Mouse (Mus musculus) brain, embryonic 18.5 days (tissue): ENCODE data around the gene Btf3.

Experiments used
- DNase-seq: peaks from one replicate; pipeline ENCODE4 v3.0.0-alpha.2; 2012; ENCODE audit warnings: low read depth, low spot score

The Btf3 gene

DNA sequence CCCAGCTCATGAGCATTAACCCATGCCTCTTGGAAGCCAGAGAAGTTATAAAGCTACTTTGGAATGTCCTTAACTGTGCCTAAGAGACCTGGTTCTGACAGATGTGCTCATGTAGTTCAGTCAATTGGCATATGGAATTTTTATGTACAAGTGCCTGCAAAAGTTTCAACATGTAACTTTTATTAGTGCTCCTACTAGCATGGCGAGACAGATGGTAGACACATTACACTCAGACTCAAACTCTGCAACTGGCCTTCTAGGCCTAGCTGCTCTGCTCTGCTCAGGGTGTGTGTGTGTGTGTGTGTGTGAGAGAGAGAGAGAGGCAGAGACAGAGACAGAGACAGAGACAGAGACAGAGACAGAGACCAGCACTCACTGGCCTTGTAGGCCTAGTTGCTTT is 19.4 kb upstream of the Btf3 start:
- DNase-seq = no peak

DNA sequence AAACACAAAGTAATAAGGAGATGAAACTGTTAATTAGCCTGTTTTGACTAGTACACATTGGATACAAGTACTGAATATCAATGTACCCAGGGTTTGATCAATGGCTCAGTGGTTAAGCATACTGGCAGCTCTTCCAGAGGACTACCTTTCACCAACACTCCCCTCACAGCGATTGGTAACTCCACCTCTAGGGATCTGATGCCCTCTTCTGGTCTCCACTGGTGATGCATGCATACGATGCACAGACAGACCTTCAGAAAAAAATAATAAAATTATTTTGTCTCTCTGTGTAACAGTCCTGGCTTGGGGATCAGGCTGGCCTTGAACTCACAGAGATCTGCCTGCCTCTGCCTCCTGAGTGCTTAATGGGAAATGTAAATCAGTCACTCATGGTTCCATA is 15.3 kb upstream of the Btf3 start:
- DNase-seq = no peak

- no peak for DNase-seq
Observed at GRCm38 (mm10) chr13:98325034-98325433, 8.2 kb upstream of the Btf3 start.

- DNase-seq = no peak
Observed at GRCm38 (mm10) chr13:98317911-98318310, 1.1 kb upstream of the Btf3 start.

DNA sequence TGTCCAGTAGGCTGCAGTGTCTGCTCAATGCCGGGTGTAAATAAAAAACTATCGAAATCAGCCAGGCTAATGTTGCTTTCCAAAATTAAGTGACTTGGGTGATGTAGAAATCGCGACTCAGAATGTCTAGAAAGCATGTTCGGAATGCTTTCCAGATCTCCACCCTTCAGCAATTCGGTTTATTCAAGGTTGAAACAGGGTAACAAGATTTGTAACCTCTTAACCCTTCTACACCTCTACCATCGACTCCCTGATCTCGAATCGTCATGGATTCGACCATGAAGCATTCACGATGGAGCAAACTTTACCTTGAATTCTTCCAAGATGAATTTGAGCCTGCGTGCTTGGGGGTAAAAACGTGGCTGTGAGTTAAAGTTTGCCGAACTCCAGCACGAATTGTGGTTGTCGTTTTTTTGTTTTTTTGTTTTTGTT is 456 bp upstream of the Btf3 start:
- no peak for DNase-seq

- DNase-seq = no peak
Observed at GRCm38 (mm10) chr13:98316140-98316479, 696 bp downstream of the Btf3 start.

DNA sequence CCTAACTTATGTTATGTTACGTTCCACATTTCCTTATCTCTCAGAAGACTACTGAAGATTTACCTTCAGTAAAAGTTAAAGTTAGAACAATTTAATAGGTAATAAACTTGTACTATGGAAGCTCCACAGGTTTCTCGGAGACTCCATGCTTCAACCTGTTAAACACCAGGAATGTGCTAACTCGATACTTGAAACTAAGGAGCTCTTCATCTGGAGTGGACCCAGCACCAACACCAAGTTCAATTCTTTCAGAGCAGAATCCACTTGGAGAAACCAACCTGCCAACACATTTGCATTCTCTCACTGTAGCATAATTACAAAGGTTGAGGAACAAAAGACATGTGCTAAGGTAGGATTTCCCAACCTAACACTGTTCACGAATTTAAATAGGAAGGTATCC is 1.7 kb downstream of the Btf3 start:
- DNase-seq = no peak

DNA sequence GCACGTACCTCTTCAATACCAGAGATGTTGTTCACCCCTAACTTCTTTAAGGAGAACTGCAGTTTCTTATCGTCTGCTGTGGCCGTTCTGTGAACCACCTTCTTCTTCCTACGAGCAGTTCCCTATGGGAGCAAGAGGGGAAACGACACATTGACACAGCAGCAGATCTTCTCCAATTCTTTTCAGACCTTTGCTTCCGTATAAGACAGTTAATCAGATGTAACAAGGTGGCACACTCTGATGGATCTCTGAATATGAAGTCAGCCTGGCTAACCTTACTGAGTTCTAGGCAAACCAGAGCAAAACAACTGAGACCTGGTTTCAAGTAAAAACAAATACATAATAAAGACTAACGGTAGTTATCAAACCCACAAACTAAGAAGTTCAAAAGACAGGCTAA is 3.2 kb downstream of the Btf3 start:
- DNase-seq = no peak

DNA sequence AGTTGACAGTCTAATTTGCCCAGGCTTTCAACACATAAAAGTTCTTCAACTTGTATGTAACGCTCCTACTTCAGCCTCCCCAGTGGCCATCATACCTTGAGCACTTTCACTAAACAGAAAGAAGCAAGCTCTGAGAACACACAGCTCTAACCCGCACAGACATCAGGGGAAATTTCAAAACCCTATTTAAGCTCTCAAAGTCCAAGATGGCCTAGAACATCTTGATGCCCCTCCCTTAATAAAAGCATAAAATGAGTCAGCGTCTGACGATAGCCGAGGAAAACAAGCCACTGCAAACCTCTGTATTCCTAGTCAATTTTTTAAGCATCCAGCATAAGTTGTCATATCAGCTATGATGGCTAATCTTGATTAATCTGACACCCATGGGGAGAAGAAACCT is 5.2 kb downstream of the Btf3 start:
- no peak for DNase-seq

- DNase-seq = no peak
Observed at GRCm38 (mm10) chr13:98308724-98309123, 8.1 kb downstream of the Btf3 start.

- no peak for DNase-seq
Observed at GRCm38 (mm10) chr13:98308004-98308403, 8.8 kb downstream of the Btf3 start.

DNA sequence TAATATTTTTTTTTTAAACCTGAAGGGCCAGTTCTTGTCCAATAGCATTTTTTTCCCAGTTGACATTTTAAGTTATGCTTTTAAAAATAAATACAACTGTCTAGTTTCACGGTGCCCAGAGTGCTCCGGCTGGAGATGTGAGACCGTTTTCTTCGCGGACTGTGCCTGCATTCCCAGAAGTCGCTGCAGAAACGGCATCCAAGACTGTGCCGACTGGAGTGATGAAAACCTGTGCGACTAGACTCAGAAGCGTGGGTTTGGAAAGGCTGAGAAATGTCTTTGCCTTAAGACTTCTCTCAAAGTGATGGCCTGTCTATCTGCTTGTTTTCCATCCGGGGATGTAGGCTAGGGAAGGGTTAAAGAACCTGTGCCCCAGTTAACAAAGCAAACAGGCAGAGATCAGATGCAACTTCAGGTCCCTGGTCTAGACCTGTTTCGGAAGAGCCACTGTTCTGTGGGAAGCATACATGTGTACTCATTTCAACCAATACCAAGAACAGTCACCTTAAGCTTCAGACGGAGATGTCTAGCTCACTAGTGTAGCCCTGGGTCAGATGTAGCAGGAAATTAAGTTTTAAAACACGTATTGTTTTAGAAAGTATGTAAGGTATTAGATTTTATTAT is 9.8 kb downstream of the Btf3 start:
- DNase-seq = no peak

- DNase-seq = no peak
Observed at GRCm38 (mm10) chr13:98306393-98306792, 10.4 kb downstream of the Btf3 start.

GRCm38 (mm10) chr13:98305257-98305656 is 11.5 kb downstream of the Btf3 start:
- no peak for DNase-seq

DNA sequence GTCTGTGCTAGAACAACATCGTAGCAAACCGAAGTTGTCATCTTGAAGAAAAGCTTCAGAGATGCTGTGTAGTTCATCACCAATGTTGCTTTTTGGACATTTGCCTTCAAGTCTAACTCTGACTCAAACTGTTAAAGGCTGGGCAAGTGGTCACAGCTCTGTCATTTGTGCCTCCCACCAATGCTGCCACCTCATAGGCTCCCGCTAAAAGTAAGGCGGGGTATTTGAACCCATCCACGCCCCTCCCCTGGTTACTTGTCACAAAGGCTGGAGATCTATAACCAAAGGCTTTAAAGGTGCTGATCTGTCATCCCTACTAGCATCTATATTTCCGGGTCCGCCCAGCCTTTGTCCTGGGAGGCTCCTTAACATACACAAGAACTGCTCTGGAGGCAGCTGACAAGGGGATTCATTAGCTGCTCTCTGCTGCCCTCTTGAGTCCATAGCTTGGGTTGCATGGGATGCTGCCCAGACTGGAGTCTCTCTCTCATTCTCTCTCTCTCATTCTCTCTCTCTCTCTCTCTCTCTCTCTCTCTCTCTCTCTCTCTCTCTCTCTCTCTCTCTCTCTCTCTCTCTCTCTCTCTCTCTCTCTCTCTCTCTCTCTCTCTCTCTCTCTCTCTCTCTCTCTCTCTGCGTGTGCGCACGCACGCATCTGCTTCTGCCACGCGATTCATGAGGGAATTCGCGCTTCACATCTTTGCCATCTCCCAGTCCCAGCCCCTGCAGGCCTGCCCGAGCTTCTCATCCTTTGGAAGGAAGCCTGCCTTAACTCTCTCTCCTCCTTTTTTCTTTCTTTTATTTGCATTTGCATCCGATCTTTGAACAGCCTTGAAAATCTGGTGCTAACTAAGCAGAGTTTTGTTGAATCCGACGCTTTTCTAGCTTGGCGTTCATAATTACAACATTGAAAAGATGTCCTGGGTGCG is 17.7 kb downstream of the Btf3 start:
- DNase-seq = peak; percentile 55

GRCm38 (mm10) chr13:98297883-98298482 is 18.8 kb downstream of the Btf3 start:
- DNase-seq = no peak

GRCm38 (mm10) chr13:98296072-98296471 is 20.7 kb downstream of the Btf3 start:
- DNase-seq = no peak

GRCm38 (mm10) chr13:98291712-98292111 is 25.1 kb downstream of the Btf3 start:
- no peak for DNase-seq

GRCm38 (mm10) chr13:98290719-98291118 is 26.1 kb downstream of the Btf3 start:
- DNase-seq = no peak

- no peak for DNase-seq
Observed at GRCm38 (mm10) chr13:98280990-98281650, 35.7 kb downstream of the Btf3 start.

DNA sequence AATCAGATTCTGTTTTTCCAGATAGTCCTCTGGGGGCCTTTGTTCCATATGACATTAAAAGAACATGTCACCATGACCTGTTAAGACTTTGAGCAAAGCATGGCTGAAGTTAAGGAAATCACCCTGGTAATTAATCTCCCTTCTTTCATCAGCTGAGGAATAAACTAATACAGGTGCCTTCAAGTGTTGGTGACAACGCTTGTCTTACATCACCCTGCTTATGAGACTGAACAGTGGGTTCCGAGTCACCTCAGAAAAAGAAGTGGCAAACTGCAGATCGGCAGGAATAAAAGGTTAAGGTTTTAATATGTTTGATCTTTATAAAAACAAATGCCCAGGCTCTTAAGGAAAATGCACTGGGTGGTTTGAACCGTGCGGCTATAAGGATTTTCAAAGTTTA is 37.1 kb downstream of the Btf3 start, which contains the start of gene Gm21976:
Gene Gm21976, plus strand, starts transcription at position 202 of the 400 bp plus-strand sequence.
- DNase-seq = no peak

DNA sequence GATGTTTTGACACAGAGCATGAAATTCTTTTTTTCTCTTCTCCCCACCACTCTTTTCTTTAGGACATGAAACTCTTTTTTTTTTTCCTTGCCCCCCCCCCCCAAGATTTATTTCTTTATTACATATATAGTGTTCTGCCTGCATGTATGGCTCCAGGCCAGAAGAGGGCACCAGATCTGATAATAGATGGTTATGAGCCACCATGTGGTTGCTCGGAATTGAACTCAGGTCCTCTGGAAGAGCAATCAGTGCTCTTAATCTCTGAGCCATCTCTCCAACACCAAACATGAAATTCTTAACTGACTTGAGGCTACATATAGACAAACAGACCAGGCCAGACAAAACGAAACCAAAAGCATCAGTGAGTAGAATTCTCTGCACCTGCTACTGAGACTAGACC is 39.3 kb downstream of the Btf3 start:
- no peak for DNase-seq
